Mouse (Mus musculus) heart, postnatal 0 days (tissue): ENCODE data around the gene Kdm5a.

Experiments used
- CTCF ChIP-seq: IDR thresholded peaks from 2 replicates; pipeline ENCODE4 v1.5.1; 2016; ENCODE audit warnings: antibody characterized with exemption, control low read depth, low read depth
- EP300 ChIP-seq: IDR thresholded peaks from 2 replicates; pipeline ENCODE4 v1.6.1; 2016; ENCODE audit warnings: antibody characterized with exemption, low read depth

DNA sequence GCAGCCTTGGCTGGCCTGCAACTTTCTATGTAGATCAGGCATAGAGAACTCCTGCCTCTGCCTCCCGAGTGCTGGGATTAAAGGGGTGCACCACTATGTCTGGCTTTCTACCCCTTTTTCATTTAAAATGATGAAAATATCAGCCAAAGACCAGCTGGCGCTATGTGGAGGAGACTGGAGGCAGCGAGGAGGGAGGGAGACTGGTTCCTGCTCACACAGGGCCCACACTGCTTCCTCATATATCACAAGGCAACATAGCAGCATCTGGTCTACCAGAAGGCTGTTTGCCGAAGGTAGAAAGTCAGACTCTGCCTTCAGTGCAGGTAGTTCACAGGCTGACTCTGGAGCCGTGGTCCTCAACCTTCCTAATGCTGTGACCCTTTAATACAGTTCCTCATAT is 116.4 kb downstream of the Kdm5a start:
- TF ChIP-seq CTCF (no peak), EP300 (no peak)
